Mouse (Mus musculus): ENCODE data around the gene Bpifa6. TPM values are rescaled to one million over a fixed set of nuclear protein-coding genes. Genes with fewer than 3 reads are reported as not detected.
A peak's percentile ranks its signal among the peaks of the same experiment; 100 is the strongest.
"Not testable (repeated sequence)": the region's sequence is repeated elsewhere in the genome, so short reads cannot be mapped to it uniquely, and the experiment has no call there.

The Bpifa6 gene
- not detected for total RNA-seq (2021)
- long read RNA-seq, experiment 1 = 0 reads
- long read RNA-seq, experiment 2 = 0 reads

DNA sequence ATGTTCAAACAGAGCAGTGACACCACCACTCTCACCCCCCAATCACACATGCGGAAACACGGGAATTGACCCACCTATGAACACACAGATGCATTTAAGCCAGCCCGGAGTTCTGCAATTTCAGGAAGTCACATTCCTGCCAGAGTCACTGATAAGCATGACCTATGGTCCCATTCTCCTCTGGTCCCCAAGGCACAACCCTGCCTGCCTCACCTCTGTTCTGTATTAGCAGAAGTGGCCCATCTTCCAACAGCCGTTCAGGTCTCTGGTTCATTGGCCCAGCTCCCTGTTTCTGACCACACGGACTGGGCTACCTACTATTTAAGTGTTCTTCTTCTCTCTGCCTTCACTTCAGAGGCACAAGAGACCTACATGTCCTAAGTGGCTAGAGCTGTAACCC, at the start of gene Bpifa6:
Gene Bpifa6, plus strand, starts transcription at position 364 of the 400 bp plus-strand sequence.
- no peak for DNase-seq

DNA sequence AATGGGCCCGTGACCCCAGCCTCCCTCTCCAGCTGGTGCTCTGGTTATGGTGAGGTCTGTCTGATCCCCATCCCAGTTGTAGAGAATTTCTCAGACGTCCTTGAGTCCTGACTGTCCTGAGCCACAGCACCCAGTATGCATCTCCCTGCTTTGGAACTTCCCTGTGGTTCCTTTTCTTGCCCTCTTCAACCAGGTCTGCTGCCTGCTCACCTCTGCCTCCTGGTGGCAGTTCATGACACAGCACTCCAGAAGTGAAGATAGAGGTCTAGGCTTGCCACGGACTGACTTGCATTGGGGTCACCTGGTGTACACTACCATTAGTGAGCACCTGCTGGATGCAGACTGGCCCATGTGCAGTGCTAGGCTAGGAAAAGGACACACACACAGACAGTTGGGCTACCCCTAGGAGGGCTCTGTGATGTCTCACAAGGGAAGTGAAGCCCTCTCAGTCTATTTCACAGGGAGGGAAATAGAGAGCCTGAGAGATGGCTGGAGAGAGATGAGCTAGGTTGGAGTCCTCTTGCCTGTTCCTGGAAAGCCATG, 44.8 kb upstream of the Bpifa6 start:
- no peak for DNase-seq

DNA sequence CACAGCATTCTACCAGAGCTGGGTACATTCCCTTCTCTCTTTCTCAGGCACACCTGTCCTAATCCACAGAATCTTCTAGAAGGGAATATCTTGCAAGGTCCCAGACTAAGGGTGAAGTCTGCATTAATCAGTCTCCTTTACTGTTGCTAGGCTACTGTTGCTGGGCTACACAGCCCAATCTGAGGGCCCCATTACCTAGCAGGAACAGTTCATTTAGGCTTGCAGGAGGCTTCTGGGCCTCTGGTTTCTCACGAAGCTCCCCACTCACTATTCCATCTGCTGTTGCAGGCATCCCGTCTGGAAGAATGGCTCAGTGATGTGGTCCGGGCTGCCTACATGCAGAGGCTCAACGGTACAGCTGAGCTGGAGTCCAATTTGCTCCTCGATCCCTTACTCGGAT, 43.6 kb upstream of the Bpifa6 start:
- no peak for DNase-seq

DNA sequence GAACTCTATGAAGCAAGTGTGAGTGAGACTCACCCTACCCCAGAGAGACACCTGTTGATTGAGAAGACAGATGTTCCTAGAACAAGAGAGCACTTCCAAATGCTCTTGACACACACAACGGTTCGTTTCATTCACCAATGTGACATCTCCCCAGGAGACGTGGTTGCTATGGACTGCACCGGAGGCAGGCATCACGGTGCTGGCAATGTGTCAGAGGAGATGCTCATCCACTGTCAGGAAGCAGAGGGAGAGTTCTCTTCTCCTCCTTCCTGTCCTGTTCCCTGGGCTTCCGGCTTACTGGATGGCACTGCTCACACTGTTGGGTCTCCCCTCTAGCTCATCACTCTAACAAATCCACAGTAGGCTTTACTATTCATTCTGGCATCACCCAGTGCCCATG, 41.4 kb upstream of the Bpifa6 start:
- DNase-seq = no peak

DNA sequence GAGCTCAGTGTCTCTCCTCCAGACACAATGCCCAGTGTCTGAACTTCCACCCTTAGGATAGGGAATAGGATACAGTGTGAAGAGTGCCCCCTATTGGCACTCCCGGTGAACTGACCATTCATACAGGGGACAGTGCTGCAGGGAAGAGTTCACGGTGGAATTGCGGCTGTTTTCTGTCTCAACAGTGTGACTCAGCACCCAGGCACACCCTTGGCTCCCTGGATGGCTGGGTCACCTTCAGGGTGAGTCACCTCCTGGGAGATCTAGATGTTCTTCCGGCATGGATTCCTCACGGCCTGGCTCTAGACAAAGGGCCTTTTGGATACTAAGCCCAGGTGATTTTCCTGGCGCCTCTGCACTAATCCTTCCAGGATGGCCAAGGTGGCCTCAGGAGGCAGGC, 39.4 kb upstream of the Bpifa6 start:
- DNase-seq = no peak

DNA sequence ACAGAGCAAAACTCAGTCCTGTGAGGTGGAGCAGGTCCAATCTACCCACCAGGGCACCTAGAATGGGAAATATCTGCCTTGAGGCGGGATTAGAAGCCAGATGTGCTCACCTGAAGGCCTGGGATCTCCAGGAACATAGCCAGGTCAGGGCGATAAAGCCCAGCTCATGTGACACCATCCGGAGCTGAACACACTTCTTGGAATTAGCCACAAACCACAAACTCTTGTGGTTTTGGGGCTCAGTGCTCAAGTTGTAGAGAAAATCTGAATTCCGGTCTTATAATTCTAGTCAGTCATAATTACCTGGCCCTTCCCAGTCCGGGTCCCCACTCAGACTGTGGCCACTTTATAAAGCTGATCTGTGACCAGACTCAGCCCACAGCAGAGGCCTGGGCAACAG, 36.9 kb upstream of the Bpifa6 start, which contains the start of gene Bpifb4:
Gene Bpifb4, plus strand, starts transcription at position 370 of the 400 bp plus-strand sequence.
- no peak for DNase-seq

DNA sequence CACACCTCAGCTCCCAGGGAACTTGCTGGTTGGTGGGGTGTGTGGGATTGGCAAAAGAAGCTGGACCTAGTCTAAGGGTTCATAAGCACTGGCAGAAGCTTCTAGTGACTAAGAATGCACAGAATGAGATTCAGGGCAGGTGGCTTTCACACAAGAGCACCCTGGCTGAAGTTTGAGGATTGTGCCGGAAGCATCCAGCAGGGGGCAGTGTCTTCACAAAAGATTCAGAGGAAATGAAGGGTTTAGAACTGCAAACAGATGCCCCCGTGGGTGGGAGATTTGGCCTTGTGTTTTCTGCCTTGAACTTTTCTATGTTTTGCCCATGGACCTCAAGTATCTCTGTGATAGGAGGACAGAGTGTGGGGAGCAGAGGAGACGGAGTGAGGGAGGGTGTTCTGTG, 31.2 kb upstream of the Bpifa6 start:
- no peak for DNase-seq

DNA sequence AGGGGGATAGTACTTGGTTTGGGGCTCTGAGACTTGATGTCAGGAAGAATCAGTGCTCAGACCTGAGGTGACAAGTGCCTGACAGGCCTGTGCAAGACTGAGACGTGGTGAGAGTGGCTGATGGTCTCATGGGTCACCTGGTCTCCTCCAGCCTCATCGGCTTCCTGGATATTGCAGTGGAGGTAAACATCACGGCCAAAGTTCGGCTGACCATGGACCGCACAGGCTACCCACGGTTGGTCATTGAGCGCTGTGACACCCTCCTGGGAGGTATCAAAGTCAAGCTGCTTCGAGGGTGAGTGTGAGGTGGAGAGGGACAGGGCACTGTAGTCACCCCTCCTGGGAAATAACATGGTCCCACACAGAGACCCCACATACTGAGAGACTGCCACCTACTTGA, 30.2 kb upstream of the Bpifa6 start:
- DNase-seq = no peak

DNA sequence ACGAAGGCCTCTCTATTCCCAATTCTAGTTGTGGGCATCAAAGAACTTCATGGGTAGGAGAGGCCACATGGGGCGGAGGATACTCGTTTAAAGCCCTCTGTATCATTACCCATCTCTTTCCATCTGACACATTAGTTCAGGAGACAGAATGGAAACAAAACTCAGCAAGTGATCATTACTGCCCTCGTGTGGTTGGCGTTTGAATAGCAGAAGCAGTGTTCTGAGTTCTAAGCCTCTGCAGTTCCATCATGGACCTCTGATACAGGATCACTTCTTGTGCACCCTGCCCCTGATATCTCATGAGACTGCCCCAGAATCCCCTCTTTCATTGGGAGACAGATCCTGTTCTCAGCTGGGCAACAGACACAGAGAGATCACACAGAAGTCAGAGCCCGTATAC, 21.8 kb upstream of the Bpifa6 start:
- DNase-seq = no peak

DNA sequence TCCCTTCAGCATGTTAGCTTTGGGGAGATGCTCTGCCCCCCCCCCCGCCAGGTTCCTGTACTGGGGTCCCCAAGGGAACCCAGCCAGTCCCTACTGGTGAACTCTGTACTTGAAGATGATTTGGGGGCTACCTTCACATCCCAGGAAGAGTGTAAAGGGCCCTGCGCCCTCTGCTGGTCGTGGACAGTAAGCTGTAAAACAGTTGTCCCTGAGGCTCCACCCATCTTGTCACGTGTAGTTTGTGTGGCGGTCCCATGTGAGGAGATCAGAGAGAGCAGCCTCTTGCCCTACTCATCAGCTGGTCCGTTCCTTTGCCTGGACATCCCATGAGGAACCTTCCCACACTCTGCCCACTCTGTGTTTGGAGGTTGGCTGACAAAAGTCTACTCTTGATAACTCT, 20.9 kb upstream of the Bpifa6 start:
- no peak for DNase-seq

DNA sequence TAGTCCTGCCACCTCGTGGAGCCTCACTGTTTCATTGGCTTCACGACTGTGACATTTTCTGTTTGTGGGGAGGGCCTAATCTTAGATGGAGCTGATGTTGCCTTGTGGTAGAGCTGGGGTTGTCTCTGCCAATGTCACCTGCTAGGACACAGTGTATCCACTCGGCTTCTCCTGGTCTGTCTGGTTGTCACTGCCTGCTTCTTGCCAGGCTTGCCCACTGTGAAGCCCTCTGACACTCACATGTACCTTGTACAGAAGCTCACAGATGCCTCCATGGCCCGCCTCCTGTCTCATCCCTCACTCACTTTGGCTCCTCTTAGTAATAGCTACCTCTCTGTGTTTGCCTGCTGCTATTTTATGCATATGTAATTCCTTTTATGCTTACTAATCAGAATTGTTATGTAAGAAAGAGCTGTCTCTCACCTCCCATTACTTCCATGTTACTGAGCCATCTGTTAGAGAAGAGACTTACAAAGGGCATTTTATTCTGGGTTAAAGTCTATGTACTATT, 11.9 kb upstream of the Bpifa6 start:
- DNase-seq = no peak

DNA sequence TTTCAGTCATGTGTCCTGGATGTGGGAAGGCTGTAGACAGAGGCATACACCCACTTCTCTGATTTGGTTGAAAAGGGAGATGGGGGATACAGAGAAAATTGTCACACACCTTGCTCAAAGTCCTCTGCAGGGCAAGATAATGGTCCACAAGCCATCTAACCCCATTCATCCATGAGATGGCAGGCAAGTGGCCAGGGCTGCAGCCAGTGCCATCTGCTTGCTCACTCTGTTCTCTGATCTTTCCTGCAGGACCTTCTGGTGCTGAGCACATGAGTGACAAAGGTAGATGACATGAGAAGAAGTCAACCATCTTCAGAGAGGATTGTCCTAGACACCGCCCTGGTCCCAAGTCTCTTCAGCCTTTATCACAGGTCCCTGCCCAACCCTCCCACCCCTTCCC, 11.4 kb upstream of the Bpifa6 start:
- no peak for DNase-seq

DNA sequence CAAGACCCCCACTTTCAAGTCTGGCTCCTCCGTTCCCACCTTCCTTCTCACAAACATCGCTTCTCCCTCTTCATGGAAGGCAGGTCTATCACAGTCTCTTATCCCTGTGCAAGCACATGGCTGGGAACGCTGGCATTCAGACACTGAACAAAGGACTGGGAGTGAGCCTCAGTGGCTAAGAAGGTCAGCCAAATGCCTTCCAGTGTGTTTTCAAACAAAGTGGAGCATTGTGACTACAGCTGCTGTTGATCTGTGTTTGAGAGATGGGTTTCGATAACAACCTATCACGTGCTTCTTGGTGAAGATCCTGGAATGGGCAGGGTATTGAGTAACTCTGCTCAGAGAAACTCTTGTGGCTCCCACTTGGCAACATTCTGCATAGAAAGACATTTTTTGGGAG, 4.5 kb upstream of the Bpifa6 start:
- DNase-seq = no peak

DNA sequence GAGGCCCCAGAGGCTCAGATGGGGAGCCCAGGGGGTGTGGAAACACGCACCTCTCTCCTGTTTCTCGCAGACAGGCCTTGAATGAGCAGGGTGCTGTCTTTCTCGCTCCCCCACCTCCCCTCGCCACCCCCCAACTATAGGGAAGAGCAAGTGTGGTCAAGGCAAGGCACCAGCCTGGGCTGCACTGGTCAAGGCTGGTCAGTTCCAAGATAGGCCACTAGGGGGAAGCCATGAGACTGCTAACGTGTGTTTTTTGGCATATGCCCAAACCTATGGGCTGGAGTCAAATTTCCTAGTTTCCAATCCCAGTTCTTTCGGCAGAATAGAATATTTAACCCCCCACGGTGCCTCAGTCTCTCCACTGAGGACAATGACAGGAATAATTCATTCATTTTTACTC, 21.0 kb downstream of the Bpifa6 start:
- peak; percentile 13 for DNase-seq

DNA sequence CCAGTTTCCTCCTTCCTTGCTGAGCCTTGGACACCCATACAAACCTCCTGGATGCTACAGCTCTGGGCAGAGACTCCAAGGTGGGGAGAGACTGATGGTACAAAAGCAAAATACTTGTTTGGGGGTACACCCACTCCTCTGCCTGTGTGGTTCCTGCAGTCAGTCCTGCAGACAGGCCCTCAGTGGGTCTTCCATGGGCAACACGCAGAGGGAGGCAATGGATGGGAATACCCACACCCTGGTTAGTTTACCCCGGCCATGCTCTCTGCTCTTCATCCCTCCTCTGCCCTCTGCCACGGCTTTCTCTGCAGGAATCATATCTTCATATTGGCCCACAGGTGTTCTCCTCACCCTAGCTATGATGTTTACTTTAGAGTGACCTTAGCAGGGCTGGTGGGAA, 25.8 kb downstream of the Bpifa6 start:
- DNase-seq = no peak

DNA sequence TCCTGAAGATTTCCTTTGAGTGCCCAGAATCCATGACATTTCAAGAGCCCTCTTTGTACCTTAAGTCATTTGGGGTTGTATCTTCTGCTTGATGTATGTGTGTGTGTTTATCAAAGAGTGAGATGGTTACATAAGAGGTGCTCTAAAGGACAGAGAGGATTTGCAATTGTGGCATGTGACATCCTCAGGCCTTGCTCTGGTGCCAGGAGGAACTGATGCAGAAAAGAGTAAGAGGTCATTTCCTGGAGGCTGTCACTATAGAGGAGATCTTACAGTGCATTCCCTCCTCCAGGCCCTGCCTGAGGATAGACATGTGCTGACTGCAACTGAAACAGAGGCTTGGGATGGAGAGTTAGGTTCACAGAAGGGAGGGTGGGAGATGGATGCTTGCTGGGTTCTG, 26.3 kb downstream of the Bpifa6 start:
- no peak for DNase-seq

DNA sequence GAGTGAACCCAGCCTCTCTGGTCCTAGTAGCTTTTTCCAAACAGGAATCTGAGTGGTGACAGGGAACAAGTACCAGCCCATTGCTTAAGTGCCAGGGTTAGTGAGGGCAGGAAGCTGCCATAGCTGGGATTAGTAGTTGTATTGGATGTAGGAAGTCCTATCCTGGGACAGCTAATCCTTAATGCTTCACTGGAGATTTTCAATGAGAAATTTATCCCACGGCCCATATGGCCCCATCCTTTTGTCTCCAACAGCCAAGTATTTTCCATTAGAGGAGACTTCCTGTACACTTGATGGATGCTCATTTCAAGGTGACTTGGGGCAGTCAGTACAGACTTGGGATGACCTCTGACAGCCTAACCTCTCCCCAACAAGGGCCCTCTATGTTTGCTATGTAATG, 29.7 kb downstream of the Bpifa6 start:
- no peak for DNase-seq

DNA sequence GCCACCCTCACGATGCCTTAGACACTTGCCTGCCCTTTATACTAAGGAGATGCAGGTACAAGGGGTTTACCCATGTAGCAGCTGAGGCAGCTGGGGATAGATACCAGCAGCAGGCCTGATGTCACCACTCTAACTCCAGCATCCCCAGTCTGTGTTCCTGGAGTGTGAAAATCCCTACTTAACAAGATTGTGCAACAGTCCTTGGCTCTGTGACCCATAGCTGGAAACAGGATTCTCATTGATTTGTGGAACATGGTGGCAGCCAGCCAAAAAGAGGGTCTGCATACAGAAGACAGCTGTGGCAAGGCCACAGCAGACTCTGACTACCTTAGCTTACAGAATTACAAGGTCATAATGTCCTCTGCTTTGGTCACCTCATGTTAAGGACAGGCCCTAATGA, 30.3 kb downstream of the Bpifa6 start:
- no peak for DNase-seq

DNA sequence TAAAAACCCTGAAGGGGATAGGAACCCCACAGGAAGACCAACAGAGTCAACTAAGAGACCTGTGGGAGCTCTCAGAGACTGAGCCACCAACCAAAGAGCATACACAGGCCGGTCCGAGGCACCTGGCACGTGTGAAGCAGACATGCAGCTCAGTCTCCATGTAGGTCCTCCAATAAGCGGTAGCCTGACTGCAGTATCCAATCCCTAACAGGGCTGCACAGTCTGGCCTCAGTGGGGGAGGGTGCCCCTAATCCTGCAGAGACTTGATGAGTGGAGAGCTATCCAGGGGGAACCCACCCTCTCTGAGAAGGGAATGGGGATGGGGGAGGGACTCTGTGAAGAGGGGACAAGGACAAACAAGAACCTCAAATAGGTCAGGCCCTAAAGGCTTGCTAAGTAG, 31.0 kb downstream of the Bpifa6 start:
- no peak for DNase-seq

DNA sequence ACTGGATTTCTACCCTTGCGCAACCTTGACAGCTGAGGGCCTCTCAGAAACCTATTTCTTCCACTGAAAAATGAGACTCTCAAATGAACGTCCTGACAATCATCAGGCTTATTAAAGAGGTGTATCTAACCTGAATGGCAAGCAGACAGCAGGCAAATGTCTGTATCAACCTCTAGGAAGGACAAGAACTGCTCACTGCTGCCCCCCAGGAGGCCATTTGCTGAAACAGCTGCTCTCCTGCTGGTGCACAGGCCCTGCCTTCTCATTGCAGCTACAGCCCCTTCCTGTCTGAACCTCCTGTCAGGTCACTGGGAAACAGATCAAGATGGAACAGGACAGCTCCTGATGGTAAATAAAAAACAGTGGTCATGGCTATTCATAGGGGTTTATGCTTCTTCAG, 31.6 kb downstream of the Bpifa6 start:
- no peak for DNase-seq

DNA sequence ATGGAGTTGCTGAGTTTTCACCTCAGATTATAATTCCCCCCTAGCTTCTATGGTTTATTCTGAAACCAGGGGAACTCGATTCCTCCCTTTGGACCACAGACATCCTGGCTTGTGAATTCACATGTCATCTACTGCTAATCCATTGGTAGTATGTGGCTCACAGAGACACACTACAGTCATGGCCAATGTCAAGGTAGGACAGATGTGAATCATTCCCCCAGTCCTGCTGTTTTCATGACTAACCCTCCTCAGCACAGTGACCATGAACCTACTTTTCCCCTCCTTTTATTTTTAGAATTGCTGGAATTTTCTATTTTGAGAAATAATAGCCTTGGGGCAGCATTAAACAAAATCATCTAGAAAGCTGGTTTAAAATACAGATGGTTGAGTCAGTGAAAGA, 32.6 kb downstream of the Bpifa6 start:
- no peak for DNase-seq

DNA sequence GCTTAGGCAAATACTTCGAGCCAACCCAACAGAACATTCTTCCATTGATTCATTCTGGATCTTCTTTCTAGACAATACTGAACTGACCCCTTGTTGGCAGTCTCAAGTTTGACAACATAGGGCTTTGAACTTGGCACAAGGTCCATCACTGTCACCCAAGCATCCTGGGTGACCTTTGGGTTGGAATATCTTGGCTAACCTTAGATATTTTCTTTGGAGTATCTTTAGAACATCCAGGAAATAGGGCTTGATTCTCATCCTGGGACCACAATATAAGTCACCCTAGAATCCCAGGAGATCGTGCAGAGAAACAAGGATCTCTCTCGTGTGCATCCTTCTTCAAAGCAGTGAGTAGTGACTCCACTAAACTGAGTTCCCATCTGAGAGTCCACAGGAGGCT, 33.2 kb downstream of the Bpifa6 start, which contains the start of gene Bpifa2:
Gene Bpifa2, plus strand, starts transcription at position 301 of the 400 bp plus-strand sequence.
- DNase-seq = no peak

DNA sequence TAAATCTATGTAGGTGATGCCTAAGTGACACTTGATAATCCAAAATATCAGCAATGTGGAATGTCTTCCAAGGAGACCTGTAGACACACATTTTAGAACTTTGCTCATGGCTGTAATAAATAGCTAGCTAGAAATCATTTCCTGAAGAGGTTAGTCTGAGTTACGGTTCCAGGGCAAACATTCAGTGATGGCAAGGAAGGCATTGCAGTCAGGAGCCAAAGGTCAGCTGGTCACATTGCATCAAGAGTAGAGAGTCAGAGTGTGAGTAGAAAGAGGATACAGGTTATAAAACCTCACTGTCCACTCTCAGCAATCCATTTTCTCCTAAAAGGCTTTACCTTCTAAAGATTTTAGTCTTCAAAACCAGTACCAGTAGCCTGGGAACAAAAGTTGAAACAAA, 43.2 kb downstream of the Bpifa6 start:
- no peak for DNase-seq

DNA sequence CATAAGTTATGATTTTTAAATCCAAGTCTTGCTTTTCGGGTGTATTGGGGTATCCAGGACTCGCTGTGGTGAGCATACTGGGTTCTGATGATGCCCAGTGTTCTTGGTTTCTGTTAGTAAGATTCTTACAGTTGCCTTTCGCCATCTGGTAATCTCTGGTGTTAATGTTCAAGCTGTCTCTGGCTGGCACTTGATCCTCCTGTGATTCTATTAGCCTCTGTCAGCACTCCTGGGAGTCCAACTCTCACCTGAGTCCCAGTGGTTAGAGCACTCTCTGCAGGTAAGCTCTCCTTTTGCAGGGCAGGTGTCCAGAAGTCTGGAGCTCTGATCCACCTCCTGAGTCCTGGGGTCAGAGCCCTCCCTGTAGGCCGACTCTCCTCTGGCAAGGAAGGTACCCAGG, 49.9 kb downstream of the Bpifa6 start:
- DNase-seq = not testable (repeated sequence)

DNA sequence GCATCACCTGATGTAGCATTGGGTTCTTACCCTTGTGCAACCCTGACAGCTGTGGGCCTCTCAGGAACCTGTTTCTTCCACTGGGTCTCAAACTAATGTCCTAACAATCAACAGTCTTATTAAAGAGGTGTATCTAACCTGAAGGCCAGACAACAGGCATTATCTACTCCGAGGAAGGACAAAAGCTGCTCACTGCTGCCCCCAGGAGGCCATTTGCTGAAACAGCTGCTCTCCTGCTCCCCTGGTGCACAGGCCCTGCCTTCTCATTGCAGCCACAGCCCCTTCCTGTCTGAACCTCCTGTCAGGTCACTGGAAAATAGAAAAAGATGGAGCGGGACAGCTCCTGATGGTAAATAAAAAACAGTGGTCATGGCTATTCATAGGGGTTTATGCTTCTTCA, 64.2 kb downstream of the Bpifa6 start:
- DNase-seq = no peak

All from gastrocnemius, postnatal 25 days (tissue).